Mouse (Mus musculus) ovary, postnatal 36 days (tissue): ENCODE measurements around the gene Pck1.

Source experiments
- DNase-seq: peaks from one replicate; pipeline ENCODE4 v3.0.0; 2022; ENCODE audit warnings: low spot score, mixed read lengths

Pck1 gene

GRCm38 (mm10) chr2:173151352-173151751, 1.5 kb upstream of the Pck1 start:
- no peak for DNase-seq

GRCm38 (mm10) chr2:173151784-173152284, 1.0 kb upstream of the Pck1 start:
- no peak for DNase-seq

GRCm38 (mm10) chr2:173153266-173153665, 418 bp downstream of the Pck1 start:
- DNase-seq = no peak

- no peak for DNase-seq
Measured at GRCm38 (mm10) chr2:173154513-173154912, 1.7 kb downstream of the Pck1 start.

- DNase-seq = no peak
Measured at GRCm38 (mm10) chr2:173154962-173155361, 2.1 kb downstream of the Pck1 start.

GRCm38 (mm10) chr2:173155907-173156306, 3.1 kb downstream of the Pck1 start:
- no peak for DNase-seq

- no peak for DNase-seq
Measured at GRCm38 (mm10) chr2:173156923-173157322, 4.1 kb downstream of the Pck1 start.

- no peak for DNase-seq
Measured at GRCm38 (mm10) chr2:173157376-173157775, 4.5 kb downstream of the Pck1 start.

GRCm38 (mm10) chr2:173157871-173158270, 5.0 kb downstream of the Pck1 start:
- no peak for DNase-seq

GRCm38 (mm10) chr2:173158390-173159055, 5.7 kb downstream of the Pck1 start:
- no peak for DNase-seq

GRCm38 (mm10) chr2:173159354-173160311, 6.8 kb downstream of the Pck1 start:
- DNase-seq = peak; percentile 71

GRCm38 (mm10) chr2:173163380-173163779, 10.5 kb downstream of the Pck1 start:
- no peak for DNase-seq

GRCm38 (mm10) chr2:173164358-173164757, 11.5 kb downstream of the Pck1 start:
- DNase-seq = no peak

GRCm38 (mm10) chr2:173164946-173165345, 12.1 kb downstream of the Pck1 start:
- DNase-seq = no peak

GRCm38 (mm10) chr2:173165357-173165756, 12.5 kb downstream of the Pck1 start:
- no peak for DNase-seq

GRCm38 (mm10) chr2:173168411-173168851, 15.6 kb downstream of the Pck1 start:
- no peak for DNase-seq

- DNase-seq = peak; percentile 1
Measured at GRCm38 (mm10) chr2:173170081-173170480, 17.2 kb downstream of the Pck1 start.

GRCm38 (mm10) chr2:173170715-173171114, 17.9 kb downstream of the Pck1 start:
- DNase-seq = peak; percentile 23

- peak; percentile 64 for DNase-seq
Measured at GRCm38 (mm10) chr2:173171470-173171869, 18.6 kb downstream of the Pck1 start.

- DNase-seq = peak; percentile 11
Measured at GRCm38 (mm10) chr2:173171956-173172355, 19.1 kb downstream of the Pck1 start.

GRCm38 (mm10) chr2:173172386-173172785, 19.5 kb downstream of the Pck1 start:
- no peak for DNase-seq

- DNase-seq = peak; percentile 15
Measured at GRCm38 (mm10) chr2:173173008-173173407, 20.2 kb downstream of the Pck1 start.
